Mouse (Mus musculus): Measurements from ENCODE around the gene Coasy.

The Coasy gene

GRCm38 (mm10) chr11:101062971-101063675, 19.2 kb upstream of the Coasy start:
- DNase-seq: peak; percentile 34

- DNase-seq: peak; percentile 84
Measured at GRCm38 (mm10) chr11:101063676-101064327, 18.6 kb upstream of the Coasy start.

- DNase-seq: no peak
Measured at GRCm38 (mm10) chr11:101064462-101064861, 17.9 kb upstream of the Coasy start.

- DNase-seq: no peak
Measured at GRCm38 (mm10) chr11:101065002-101065401, 17.4 kb upstream of the Coasy start.

- peak; percentile 94 for DNase-seq
Measured at GRCm38 (mm10) chr11:101066549-101067412, 15.6 kb upstream of the Coasy start.

GRCm38 (mm10) chr11:101069391-101070188, 12.8 kb upstream of the Coasy start, which contains the start of gene Naglu:
TSS of gene Naglu (plus strand) at chr11:101070012.
- DNase-seq: peak; percentile 95

GRCm38 (mm10) chr11:101070189-101070527, 12.2 kb upstream of the Coasy start:
- DNase-seq: no peak

GRCm38 (mm10) chr11:101070987-101071386, 11.4 kb upstream of the Coasy start:
- no peak for DNase-seq

GRCm38 (mm10) chr11:101071810-101072428, 10.4 kb upstream of the Coasy start:
- DNase-seq: no peak

GRCm38 (mm10) chr11:101078121-101078520, 4.2 kb upstream of the Coasy start, which contains the start of gene Hsd17b1:
TSS of gene Hsd17b1 (plus strand) at chr11:101078411.
- no peak for DNase-seq

- DNase-seq: peak; percentile 73
Measured at GRCm38 (mm10) chr11:101079746-101080145, 2.6 kb upstream of the Coasy start.

- DNase-seq: no peak
Measured at GRCm38 (mm10) chr11:101080421-101080820, 1.9 kb upstream of the Coasy start.

GRCm38 (mm10) chr11:101081659-101082058, 706 bp upstream of the Coasy start:
- peak; percentile 19 for DNase-seq

- DNase-seq: peak; percentile 31
Measured at GRCm38 (mm10) chr11:101083083-101083697, 825 bp downstream of the Coasy start.

- DNase-seq: no peak
Measured at GRCm38 (mm10) chr11:101084246-101084645, 1.9 kb downstream of the Coasy start.

- no peak for DNase-seq
Measured at GRCm38 (mm10) chr11:101084811-101085210, 2.4 kb downstream of the Coasy start.

- no peak for DNase-seq
Measured at GRCm38 (mm10) chr11:101085617-101086322, 3.4 kb downstream of the Coasy start.

- DNase-seq: no peak
Measured at GRCm38 (mm10) chr11:101086323-101086674, 3.9 kb downstream of the Coasy start.

GRCm38 (mm10) chr11:101086756-101087681, 4.7 kb downstream of the Coasy start, which contains the start of gene Mlx:
TSS of gene Mlx (plus strand) at chr11:101087277.
- DNase-seq: peak; percentile 88

GRCm38 (mm10) chr11:101087682-101088055, 5.3 kb downstream of the Coasy start:
- DNase-seq: no peak

Measured in thymus, postnatal 4 days (tissue).